Mouse (Mus musculus): ENCODE measurements at regions not wholly inside any gene's neighbourhood (a gene's known extent, or its start where the extent isn't known, plus 50 kb on each side); places are given as distances from the start of the nearest gene placed in this dataset.

GRCm38 (mm10) chr3:68783666-68784416 lies 85.5 kb upstream of the 1110032F04Rik start:
- Histone ChIP-seq H3K27ac (ENCODE audit: low read depth) (no peak overlapping the region), H3K9ac (no peak overlapping the region), H3K27me3 (ENCODE audit: insufficient read depth, low read length) (no peaks in the 10 kb centered on the region), H3K36me3 (ENCODE audit: insufficient read depth) (no peaks in the 10 kb centered on the region), H3K4me3 (ENCODE audit: low read depth, low read length) (no peak overlapping the region), H3K4me1 (ENCODE audit: insufficient read depth) (peaks cover 3% of the 10 kb centered on the region; the same call in 1 of the 2 replicates), H3K9me3 (ENCODE audit: low read depth, low read length) (no peaks in the 10 kb centered on the region), H3K4me2 (no peak overlapping the region)
- TF ChIP-seq CTCF (IDR thresholded peaks at IDR 0.05; ENCODE audit: low read depth) = no peak
- no peak for ATAC-seq (ENCODE audit: insufficient read depth)
- DNase-seq = no peak
- WGBS = 47% methylated on average over 7 of the region's 7 CpGs

DNA sequence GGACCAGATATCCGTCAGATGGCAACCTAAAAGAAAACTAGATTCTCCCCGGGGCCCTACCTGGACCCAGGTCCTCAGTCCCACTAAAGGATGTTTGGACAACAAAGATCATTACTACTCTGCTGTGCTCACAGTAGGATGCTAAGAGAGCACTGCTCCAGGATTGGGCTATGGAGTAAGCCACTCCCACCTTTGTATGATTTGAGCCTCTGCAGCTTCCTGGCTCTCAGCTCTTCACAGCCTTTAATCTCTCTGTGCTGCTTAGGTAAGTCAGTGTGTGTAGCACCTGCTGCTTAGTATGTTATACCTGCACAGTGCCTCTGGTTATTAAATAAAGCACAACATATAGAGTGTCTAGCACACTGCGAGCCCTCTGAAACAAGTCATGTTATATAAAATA lies 82.6 kb upstream of the 1110032F04Rik start:
- Histone ChIP-seq H3K9me3 (ENCODE audit: low read depth, low read length) (no peaks in the 10 kb centered on the region), H3K4me2 (no peak overlapping the region), H3K36me3 (ENCODE audit: insufficient read depth) (no peaks in the 10 kb centered on the region), H3K4me3 (ENCODE audit: low read depth, low read length) (no peak overlapping the region), H3K27ac (ENCODE audit: low read depth) (no peak overlapping the region), H3K27me3 (ENCODE audit: insufficient read depth, low read length) (no peaks in the 10 kb centered on the region), H3K9ac (no peak overlapping the region), H3K4me1 (ENCODE audit: insufficient read depth) (peaks cover 6% of the 10 kb centered on the region; the same call in 1 of the 2 replicates)
- WGBS = 72% methylated on average over 3 of the region's 3 CpGs
- DNase-seq = no peak
- TF ChIP-seq CTCF (IDR thresholded peaks at IDR 0.05; ENCODE audit: low read depth) = no peak
- no peak for ATAC-seq (ENCODE audit: insufficient read depth)

DNA sequence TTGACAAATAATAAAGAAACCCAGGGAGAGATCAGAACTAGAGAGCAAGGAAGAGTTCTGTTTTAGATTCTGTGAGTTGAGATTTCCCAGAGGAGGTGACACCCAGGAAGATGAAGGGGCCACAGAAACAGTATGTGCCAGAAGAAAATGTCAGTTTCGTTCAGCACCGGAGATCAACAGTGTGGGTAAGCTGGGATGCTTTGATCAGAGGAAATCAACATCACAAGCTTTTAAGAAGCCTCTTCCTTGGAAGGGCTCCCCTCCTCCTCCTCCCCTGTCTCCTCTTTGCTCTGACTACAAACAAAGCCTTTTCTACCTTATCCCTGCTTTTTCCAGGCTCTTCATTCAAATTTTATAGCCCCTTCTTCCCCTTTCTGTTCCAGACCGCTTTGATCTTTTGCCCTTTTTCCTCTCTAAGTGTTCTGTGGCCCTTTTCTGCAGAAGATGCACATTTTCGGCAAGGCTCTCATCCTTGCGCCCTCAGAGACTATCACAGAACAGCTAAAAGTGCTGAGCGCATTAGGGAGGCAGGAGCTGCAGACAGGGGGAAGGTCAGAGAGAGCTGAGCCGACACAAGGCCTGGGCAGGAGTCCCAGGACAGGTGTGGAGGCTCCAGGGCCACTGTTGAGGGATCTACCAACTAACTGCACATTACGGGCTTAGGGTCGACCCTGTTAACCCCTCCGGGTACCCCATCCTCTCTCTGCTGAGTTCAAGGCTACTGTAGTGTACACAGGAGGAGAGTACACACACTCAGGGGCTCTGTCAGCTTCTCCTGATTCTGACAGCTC lies 81.8 kb upstream of the 1110032F04Rik start:
- 40% methylated on average over 10 of the region's 10 CpGs for WGBS
- Histone ChIP-seq H3K9me3 (ENCODE audit: low read depth, low read length) (no peaks in the 10 kb centered on the region), H3K4me3 (ENCODE audit: low read depth, low read length) (no peak overlapping the region), H3K9ac (no peak overlapping the region), H3K27ac (ENCODE audit: low read depth) (no peak overlapping the region), H3K27me3 (ENCODE audit: insufficient read depth, low read length) (no peaks in the 10 kb centered on the region), H3K4me2 (no peak overlapping the region), H3K4me1 (ENCODE audit: insufficient read depth) (peaks cover 6% of the 10 kb centered on the region; the same call in 1 of the 2 replicates), H3K36me3 (ENCODE audit: insufficient read depth) (no peaks in the 10 kb centered on the region)
- ATAC-seq (ENCODE audit: insufficient read depth) = no peak
- TF ChIP-seq CTCF (IDR thresholded peaks at IDR 0.05; ENCODE audit: low read depth) = no peak
- DNase-seq = no peak

DNA sequence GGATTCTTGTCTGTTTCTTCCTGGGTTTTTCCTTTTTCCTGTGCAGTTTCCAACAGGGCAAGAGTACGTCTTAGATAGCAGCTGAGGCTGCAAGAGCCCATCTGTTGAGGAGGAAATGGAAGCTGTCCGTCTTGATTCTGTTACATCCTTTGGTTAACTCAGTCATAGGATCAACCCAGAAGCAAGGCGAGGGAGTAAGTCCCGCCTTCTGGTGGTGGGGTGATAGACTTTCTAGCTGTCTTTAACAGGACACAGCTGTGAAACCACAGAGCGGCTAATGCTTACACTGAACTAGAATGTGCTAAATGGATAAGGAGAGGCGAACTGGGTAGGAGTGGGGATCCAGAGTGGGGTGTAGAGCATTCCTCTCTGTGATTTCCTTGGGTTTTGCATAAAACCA lies 79.9 kb upstream of the 1110032F04Rik start:
- 34% methylated on average over 6 of the region's 6 CpGs for WGBS
- no peaks in the 10 kb centered on the region for H3K27me3 ChIP-seq (ENCODE audit: insufficient read depth, low read length)

GRCm38 (mm10) chr3:68790466-68790865 lies 78.9 kb upstream of the 1110032F04Rik start:
- TF ChIP-seq CTCF (IDR thresholded peaks at IDR 0.05; ENCODE audit: low read depth) = no peak
- WGBS = 90% methylated on average over 4 of the region's 4 CpGs
- DNase-seq = no peak
- no peak overlapping the region for H3K4me2 ChIP-seq
- peaks cover 9% of the 10 kb centered on the region; the same call in 1 of the 2 replicates for H3K4me1 ChIP-seq (ENCODE audit: insufficient read depth)
- H3K9me3 ChIP-seq (ENCODE audit: low read depth, low read length) = no peaks in the 10 kb centered on the region
- no peaks in the 10 kb centered on the region for H3K27me3 ChIP-seq (ENCODE audit: insufficient read depth, low read length)
- H3K36me3 ChIP-seq (ENCODE audit: insufficient read depth) = no peaks in the 10 kb centered on the region
- no peak for ATAC-seq (ENCODE audit: insufficient read depth)
- H3K4me3 ChIP-seq (ENCODE audit: low read depth, low read length) = no peak overlapping the region
- H3K9ac ChIP-seq = no peak overlapping the region
- H3K27ac ChIP-seq (ENCODE audit: low read depth) = no peak overlapping the region

More for the DNA sequence above, 79.9 kb upstream of the 1110032F04Rik start:
- ATAC-seq (ENCODE audit: insufficient read depth) = peak; percentile 96
- no peak overlapping the region for H3K4me2 ChIP-seq
- peak; percentile 11; the same call in 1 of the 2 replicates for TF ChIP-seq CTCF (IDR thresholded peaks at IDR 0.05; ENCODE audit: low read depth)
- H3K27ac ChIP-seq (ENCODE audit: low read depth) = peak overlapping the region; percentile 79
- no peaks in the 10 kb centered on the region for H3K36me3 ChIP-seq (ENCODE audit: insufficient read depth)
- DNase-seq = peak; percentile 89
- H3K4me3 ChIP-seq (ENCODE audit: low read depth, low read length) = no peak overlapping the region
- no peaks in the 10 kb centered on the region for H3K9me3 ChIP-seq (ENCODE audit: low read depth, low read length)
- peaks cover 7% of the 10 kb centered on the region; the same call in 1 of the 2 replicates for H3K4me1 ChIP-seq (ENCODE audit: insufficient read depth)
- H3K9ac ChIP-seq = no peak overlapping the region

GRCm38 (mm10) chr3:68792883-68793282 lies 76.5 kb upstream of the 1110032F04Rik start:
- Histone ChIP-seq H3K36me3 (ENCODE audit: insufficient read depth) (no peaks in the 10 kb centered on the region), H3K4me1 (ENCODE audit: insufficient read depth) (peaks cover 9% of the 10 kb centered on the region; the same call in 1 of the 2 replicates), H3K9me3 (ENCODE audit: low read depth, low read length) (no peaks in the 10 kb centered on the region), H3K4me2 (no peak overlapping the region), H3K9ac (no peak overlapping the region), H3K27ac (ENCODE audit: low read depth) (no peak overlapping the region), H3K27me3 (ENCODE audit: insufficient read depth, low read length) (no peaks in the 10 kb centered on the region), H3K4me3 (ENCODE audit: low read depth, low read length) (no peak overlapping the region)
- TF ChIP-seq CTCF (IDR thresholded peaks at IDR 0.05; ENCODE audit: low read depth) = no peak
- DNase-seq (no peak), ATAC-seq (ENCODE audit: insufficient read depth) (no peak)
- 86% methylated on average over 4 of the region's 4 CpGs for WGBS

DNA sequence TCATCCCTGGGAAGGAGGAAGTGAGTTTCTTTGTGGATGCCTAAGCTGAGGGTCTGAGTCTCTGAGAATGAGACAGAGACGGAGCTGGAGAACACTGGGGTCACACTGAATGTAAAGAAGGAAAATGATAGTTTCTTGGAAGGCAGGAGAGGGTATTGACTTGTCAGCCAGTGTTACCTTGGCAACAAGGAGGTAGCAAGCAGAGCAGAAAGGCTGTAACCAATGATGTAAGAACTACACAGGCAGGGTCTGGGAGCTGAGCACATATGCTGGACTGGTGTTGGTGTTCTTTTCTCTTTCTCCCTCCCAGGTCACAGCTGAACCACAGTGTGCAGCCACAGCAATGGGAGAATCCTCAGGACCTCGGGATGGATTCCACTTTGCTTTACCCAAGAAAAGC lies 75.5 kb upstream of the 1110032F04Rik start:
- TF ChIP-seq CTCF (IDR thresholded peaks at IDR 0.05; ENCODE audit: low read depth) = no peak
- Histone ChIP-seq H3K4me2 (no peak overlapping the region), H3K36me3 (ENCODE audit: insufficient read depth) (no peaks in the 10 kb centered on the region), H3K4me3 (ENCODE audit: low read depth, low read length) (no peak overlapping the region), H3K27me3 (ENCODE audit: insufficient read depth, low read length) (no peaks in the 10 kb centered on the region), H3K9me3 (ENCODE audit: low read depth, low read length) (no peaks in the 10 kb centered on the region), H3K4me1 (ENCODE audit: insufficient read depth) (peaks cover 5% of the 10 kb centered on the region; the same call in 1 of the 2 replicates), H3K27ac (ENCODE audit: low read depth) (no peak overlapping the region), H3K9ac (no peak overlapping the region)
- 61% methylated on average over 2 of the region's 2 CpGs for WGBS
- ATAC-seq (ENCODE audit: insufficient read depth) (no peak), DNase-seq (no peak)

Data from lung, embryonic 14.5 days (tissue).